Mouse (Mus musculus) CH12.LX (cell line): ENCODE data around the gene Col24a1. TPM values are rescaled to one million over a fixed set of nuclear protein-coding genes. Genes with fewer than 3 reads are reported as not detected.

ENCODE experiments used
- DNase-seq: peaks from one replicate; pipeline ENCODE4 v3.0.0-alpha.2; 2013; ENCODE audit errors: extremely low read depth
- H3K27ac ChIP-seq: 2 replicates; pipeline ENCODE4 v1.5.1; 2012; ENCODE audit warnings: low read depth, mild to moderate bottlenecking, control low read depth, moderate library complexity; ENCODE audit not compliant: insufficient read depth
- H3K27me3 ChIP-seq: replicated peaks from 2 replicates; pipeline ENCODE3; 2012; ENCODE audit warnings: inconsistent platforms
- H3K36me3 ChIP-seq, 2 experiments: replicated peaks in 1 of 2; 2 replicates each; pipeline versions ENCODE3 to v1.6.1; 2012; ENCODE audit warnings: inconsistent platforms in 1 of 2, low read length in 1 of 2, mild to moderate bottlenecking in 1 of 2, mixed read lengths in 1 of 2, moderate library complexity in 1 of 2; ENCODE audit not compliant: control insufficient read depth in 1 of 2, insufficient read depth in 1 of 2
- H3K4me1 ChIP-seq, 2 experiments: 2 replicates each; pipeline ENCODE4 v1.6.1; 2012; ENCODE audit warnings: inconsistent platforms in 1 of 2, moderate library complexity in 1 of 2; ENCODE audit not compliant: insufficient read depth in 2 of 2, control insufficient read depth in 1 of 2
- H3K4me2 ChIP-seq: 2 replicates; pipeline ENCODE4 v1.6.1; 2012; ENCODE audit warnings: low read depth, mild to moderate bottlenecking, control low read depth; ENCODE audit not compliant: poor library complexity, insufficient read depth, severe bottlenecking
- H3K4me3 ChIP-seq, 3 experiments: fragments of 150-350 bp in 1 of 3; sonication (generic) in 1 of 3; replicated peaks in 1 of 3; 2 replicates each; pipeline versions ENCODE3 to v1.5.1; 2011 to 2012; ENCODE audit warnings: low read depth in 2 of 3, low read length in 2 of 3, mild to moderate bottlenecking in 2 of 3, moderate library complexity in 2 of 3, control low read depth in 1 of 3, improper control_type of control experiment in 1 of 3, inconsistent platforms in 1 of 3, mixed read lengths in 1 of 3; ENCODE audit not compliant: poor library complexity in 1 of 3
- H3K79me2 ChIP-seq: replicated peaks from 2 replicates; pipeline ENCODE4 v1.6.1; 2012; ENCODE audit warnings: mild to moderate bottlenecking, moderate library complexity; ENCODE audit not compliant: control insufficient read depth, poor library complexity, insufficient read depth, severe bottlenecking; ENCODE audit errors: extremely low read depth
- H3K9ac ChIP-seq: 2 replicates; pipeline ENCODE4 v1.6.1; 2012; ENCODE audit warnings: low read depth, mild to moderate bottlenecking, control low read depth, moderate library complexity; ENCODE audit not compliant: insufficient read depth
- H3K9me3 ChIP-seq: replicated peaks from 2 replicates; pipeline ENCODE3; 2012; ENCODE audit warnings: low read length, inconsistent platforms, mixed read lengths
- CHD2 ChIP-seq: IDR thresholded peaks from 2 replicates; pipeline ENCODE4 v1.6.1; 2011; ENCODE audit warnings: low read length, improper control_type of control experiment
- ETS1 ChIP-seq: conservative IDR thresholded peaks from 2 replicates; pipeline ENCODE4 v1.6.1; 2012; ENCODE audit warnings: low read depth, mild to moderate bottlenecking, inconsistent platforms, low read length, improper control_type of control experiment, moderate library complexity
- JUN ChIP-seq: IDR thresholded peaks from 2 replicates; pipeline ENCODE4 v1.6.1; 2011; ENCODE audit warnings: low read depth, mild to moderate bottlenecking, low read length, improper control_type of control experiment, moderate library complexity; ENCODE audit not compliant: insufficient read depth
- JUND ChIP-seq: conservative IDR thresholded peaks from 2 replicates; pipeline ENCODE4 v1.6.1; 2011; ENCODE audit warnings: low read depth, low read length, improper control_type of control experiment
- MAFK ChIP-seq: IDR thresholded peaks from 2 replicates; pipeline ENCODE4 v1.6.1; 2011; ENCODE audit warnings: low read length, improper control_type of control experiment; ENCODE audit not compliant: insufficient replicate concordance
- MAX ChIP-seq: IDR thresholded peaks from 2 replicates; pipeline ENCODE4 v1.6.1; 2011; ENCODE audit warnings: low read length, improper control_type of control experiment
- MAZ ChIP-seq: IDR thresholded peaks from 2 replicates; pipeline ENCODE4 v1.6.1; 2012; ENCODE audit warnings: low read depth, mild to moderate bottlenecking, inconsistent platforms, low read length, improper control_type of control experiment, moderate library complexity
- MXI1 ChIP-seq: IDR thresholded peaks from 2 replicates; pipeline ENCODE4 v1.6.1; 2011; ENCODE audit warnings: mild to moderate bottlenecking, low read depth, low read length, improper control_type of control experiment
- NELFE ChIP-seq: IDR thresholded peaks from 2 replicates; pipeline ENCODE4 v1.6.1; 2011; ENCODE audit warnings: low read depth, low read length, improper control_type of control experiment
- POLR2AphosphoS2 ChIP-seq: IDR thresholded peaks from 2 replicates; pipeline ENCODE4 v1.6.1; 2011; ENCODE audit warnings: low read depth, low read length, improper control_type of control experiment
- SIN3A ChIP-seq: IDR thresholded peaks from 2 replicates; pipeline ENCODE4 v1.6.1; 2012; ENCODE audit warnings: low read length, improper control_type of control experiment, inconsistent platforms
- ZC3H11A ChIP-seq: IDR thresholded peaks from 2 replicates; pipeline ENCODE4 v1.6.1; 2012; ENCODE audit warnings: low read depth, mild to moderate bottlenecking, inconsistent platforms, low read length, improper control_type of control experiment
- ZKSCAN1 ChIP-seq: IDR thresholded peaks from 2 replicates; pipeline ENCODE4 v1.6.1; 2012; ENCODE audit warnings: low read depth, inconsistent platforms, low read length, improper control_type of control experiment, borderline replicate concordance
- ZMIZ1 ChIP-seq: IDR thresholded peaks from 2 replicates; pipeline ENCODE4 v1.6.1; 2012; ENCODE audit warnings: low read depth, mild to moderate bottlenecking, inconsistent platforms, low read length, improper control_type of control experiment
- ZNF384 ChIP-seq: IDR thresholded peaks from 2 replicates; pipeline ENCODE4 v1.6.1; 2012; ENCODE audit warnings: low read depth, low read length, improper control_type of control experiment, inconsistent platforms
- dilution Hi-C: fragments of 300-500 bp; cut with MboI; formaldehyde crosslinking; loops from 2 replicates; pipeline ENCODE4 v1.14.3; 2020; ENCODE audit warnings: low sequenced_read_pairs; ENCODE audit not compliant: extremely low pct_unique_long_range_greater_than_20kb, extremely low pct_ligation_motif_present
- in situ Hi-C: fragments of 300-500 bp; cut with MboI; formaldehyde crosslinking; loops from 3 replicates; pipeline ENCODE4 v1.14.3; 2019; ENCODE audit warnings: low sequenced_read_pairs, low pct_ligation_motif_present, low pct_unique_long_range_greater_than_20kb, mixed read lengths
- polyA plus RNA-seq: library from polyadenylated mRNA; unstranded; fragments of >175 nt; gene quantifications from 2 replicates; pipeline ENCODE4 v1.2.1, GENCODE M21; 2012; ENCODE audit warnings: low read depth; ENCODE audit not compliant: insufficient read length
- total RNA-seq, 2 experiments: library from RNA; depleted of rRNA; stranded (reverse); fragments of 300-350 nt in 1 of 2; fragments of >200 nt in 1 of 2; gene quantifications; 2 replicates each; pipeline ENCODE4 v1.2.3; 2012 to 2014

Col24a1 gene
- total and polyA plus RNA-seq, 3 experiments = 0.10 TPM; not detected in 2

DNA sequence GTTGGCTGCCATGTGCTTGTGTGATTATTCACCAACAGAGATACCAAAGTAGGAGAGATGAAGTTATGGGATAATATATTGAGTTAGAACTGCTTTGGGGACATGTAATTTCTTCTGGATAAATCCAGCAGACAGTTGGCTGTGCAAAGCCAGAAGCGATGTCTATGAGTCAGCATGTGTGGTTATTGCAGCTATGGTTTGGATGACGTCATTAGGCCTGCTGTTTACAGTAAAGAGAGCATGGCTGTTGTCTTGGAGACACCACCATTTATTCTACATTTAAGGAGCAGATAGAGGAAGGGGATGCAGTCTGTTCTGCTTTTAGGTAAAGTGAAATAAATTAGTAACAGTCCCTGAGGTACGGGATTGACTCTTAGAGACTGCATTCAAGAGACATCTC is 14.9 kb downstream of the Col24a1 start:
- peaks cover 4 to 14% of the 10 kb centered on the region in 2 experiments; a peak in 3 of 4 replicates for H3K4me1 ChIP-seq
- H3K9ac ChIP-seq = no peak overlapping the region
- no peak overlapping the region for H3K4me2 ChIP-seq
- peak; percentile 34 for DNase-seq
- no peaks in the 10 kb centered on the region for H3K9me3 ChIP-seq
- H3K36me3 ChIP-seq = no peaks in the 10 kb centered on the region
- no peaks in the 10 kb centered on the region for H3K27me3 ChIP-seq
- no peak overlapping the region for H3K4me3 ChIP-seq
- in situ Hi-C loops = no loop called here
- H3K79me2 ChIP-seq = no peaks in the 10 kb centered on the region
- no peak for TF ChIP-seq ZKSCAN1
- TF ChIP-seq JUND = peak; percentile 77
- TF ChIP-seq JUN = peak; percentile 54
- no peak for TF ChIP-seq MAX
- TF ChIP-seq, all 38 proteins: peak for 2
- no peak overlapping the region for H3K27ac ChIP-seq
- dilution Hi-C loops = no loop called here

DNA sequence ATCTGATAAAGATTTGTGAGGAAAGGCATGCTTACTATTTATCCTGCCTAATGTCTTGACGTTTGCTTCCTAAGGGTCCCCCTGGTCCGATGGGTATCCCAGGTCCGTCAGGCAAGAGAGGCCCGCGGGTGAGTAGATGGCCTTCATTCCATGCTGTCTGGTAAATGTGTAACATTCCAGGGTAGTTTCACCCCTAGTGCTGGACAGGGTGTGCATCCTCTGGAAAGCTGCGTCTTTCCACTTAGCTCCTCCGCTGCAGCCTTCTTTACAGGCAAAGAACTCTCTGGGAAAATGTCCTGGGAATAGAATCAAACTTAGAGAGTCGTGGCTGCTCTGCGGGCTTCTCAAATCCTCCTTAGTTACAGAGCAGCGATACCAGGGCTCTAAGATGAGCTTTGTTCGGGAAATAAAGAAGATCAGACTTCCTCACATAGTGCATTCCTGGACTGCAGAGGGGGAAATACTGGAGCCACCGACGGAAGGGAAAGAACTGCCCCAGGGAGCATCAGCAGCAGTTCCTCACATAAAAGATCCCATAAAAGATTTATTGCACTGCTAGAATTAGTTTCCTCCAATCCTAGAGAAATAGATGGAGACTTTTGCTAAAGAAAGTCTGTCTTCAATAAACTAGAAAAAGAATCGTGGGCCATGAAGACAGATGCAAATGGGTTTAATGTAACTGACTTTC is 28.5 kb downstream of the Col24a1 start:
- Histone ChIP-seq H3K9me3 (no peaks in the 10 kb centered on the region), H3K27ac (no peak overlapping the region), H3K36me3 (no peaks in the 10 kb centered on the region), H3K4me1 (peaks cover 0 to 8% of the 10 kb centered on the region in 2 experiments; a peak in 2 of 4 replicates), H3K4me2 (no peak overlapping the region), H3K4me3 (no peak overlapping the region), H3K79me2 (no peaks in the 10 kb centered on the region), H3K27me3 (no peaks in the 10 kb centered on the region), H3K9ac (no peak overlapping the region)
- DNase-seq = no peak
- TF ChIP-seq NELFE = no peak
- TF ChIP-seq ZNF384 = no peak
- in situ Hi-C loops (no loop called here), dilution Hi-C loops (no loop called here)

DNA sequence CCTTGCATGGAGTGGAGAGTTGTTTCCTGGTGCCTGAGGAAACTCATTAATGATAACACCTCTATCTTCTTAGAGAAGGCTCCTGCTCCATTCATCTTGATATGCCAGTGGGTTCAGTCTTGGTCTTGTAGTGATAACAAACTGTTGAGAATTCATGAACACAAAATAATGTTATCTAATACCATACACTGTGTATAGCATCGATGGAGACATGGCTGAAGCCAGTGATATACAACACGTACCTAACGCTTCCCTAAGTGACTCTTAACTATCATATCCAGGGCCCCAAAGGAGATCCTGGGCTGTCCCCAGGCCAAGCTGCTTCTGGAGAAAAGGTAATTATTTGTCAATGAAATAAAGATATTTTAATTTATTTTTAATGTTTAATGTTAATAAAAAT is 33.1 kb downstream of the Col24a1 start:
- peaks cover 0 to 8% of the 10 kb centered on the region in 2 experiments; a peak in 2 of 4 replicates for H3K4me1 ChIP-seq
- dilution Hi-C loops = no loop called here
- no peak for DNase-seq
- TF ChIP-seq MXI1 (no peak), POLR2AphosphoS2 (no peak), CHD2 (no peak), MAFK (no peak), ZC3H11A (no peak), MAZ (no peak), SIN3A (no peak), ETS1 (no peak), ZMIZ1 (no peak), ZNF384 (no peak), JUN (no peak)
- TF ChIP-seq, all 38 proteins: peak for 0
- H3K36me3 ChIP-seq = no peaks in the 10 kb centered on the region
- no peaks in the 10 kb centered on the region for H3K9me3 ChIP-seq
- in situ Hi-C loops = no loop called here
- H3K27ac ChIP-seq = no peak overlapping the region
- no peaks in the 10 kb centered on the region for H3K27me3 ChIP-seq
- no peak overlapping the region for H3K4me3 ChIP-seq
- H3K9ac ChIP-seq = no peak overlapping the region
- no peak overlapping the region for H3K4me2 ChIP-seq
- H3K79me2 ChIP-seq = no peaks in the 10 kb centered on the region
